Mouse (Mus musculus): ENCODE measurements at regions not wholly inside any gene's neighbourhood (a gene's known extent, or its start where the extent isn't known, plus 50 kb on each side); places are given as distances from the start of the nearest gene placed in this dataset.

DNA sequence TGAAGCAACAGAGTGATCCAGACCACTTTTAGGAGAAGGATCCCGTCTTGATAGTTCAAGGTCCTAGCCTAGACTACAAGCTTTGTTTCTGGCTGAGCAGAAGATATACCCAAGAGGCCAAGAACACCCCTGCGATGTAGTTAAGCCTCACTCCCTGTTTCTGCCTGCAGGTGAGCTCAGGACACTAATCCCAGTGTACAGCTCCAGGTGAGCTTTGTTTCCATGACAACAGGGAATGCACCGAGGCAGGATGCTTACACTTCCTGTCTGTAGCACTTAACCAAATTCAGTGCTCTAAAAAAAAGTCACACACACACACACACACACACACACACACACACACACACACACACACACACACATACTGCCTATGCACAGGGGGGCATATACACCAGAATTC lies 230.7 kb downstream of the Ajap1 start:
- no peak overlapping the region for H3K4me3 ChIP-seq (replicated peaks; ENCODE audit: low read length)
- H3K27ac ChIP-seq (ENCODE audit: low read length): no peak overlapping the region
- H3K9ac ChIP-seq (replicated peaks; ENCODE audit: low read depth, low read length): no peak overlapping the region
- 64% methylated on average over 3 of the region's 3 CpGs for WGBS
- no peaks in the 10 kb centered on the region for H3K9me3 ChIP-seq (ENCODE audit: control insufficient read depth, low read length)
- H3K4me1 ChIP-seq (replicated peaks; ENCODE audit: control insufficient read depth, insufficient read depth, low read length): 0 out of 2 replicates have a peak, but pooled peaks cover 2% of the 10 kb centered on the region
- no peaks in the 10 kb centered on the region for H3K27me3 ChIP-seq (replicated peaks; ENCODE audit: control insufficient read depth, insufficient read depth, low read length)
- no peaks in the 10 kb centered on the region for H3K36me3 ChIP-seq (ENCODE audit: control insufficient read depth, insufficient read depth)
- ATAC-seq: no peak
- H3K4me2 ChIP-seq (ENCODE audit: low read length): no peak overlapping the region

DNA sequence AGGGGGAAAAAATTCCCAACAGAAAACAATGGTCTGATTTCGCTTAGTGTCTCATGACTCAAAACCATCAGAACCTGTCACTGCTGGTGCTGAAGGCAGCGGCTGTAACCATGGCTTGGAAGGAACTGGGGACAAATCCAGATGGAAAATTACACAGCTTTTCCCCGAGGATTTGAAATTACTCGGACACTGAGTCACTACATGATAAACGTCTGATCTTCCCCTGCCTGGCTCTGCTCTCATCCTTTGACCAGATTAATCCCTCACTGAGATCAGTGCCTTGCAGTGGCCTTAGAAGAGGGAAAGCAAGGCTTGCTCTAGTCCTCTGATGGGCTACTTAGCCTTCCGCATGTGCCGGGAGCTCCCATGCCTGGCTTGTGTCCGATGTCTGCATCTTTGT lies 231.3 kb downstream of the Ajap1 start:
- no peak overlapping the region for H3K27ac ChIP-seq (ENCODE audit: low read length)
- H3K36me3 ChIP-seq (ENCODE audit: control insufficient read depth, insufficient read depth): no peaks in the 10 kb centered on the region
- no peak overlapping the region for H3K4me3 ChIP-seq (replicated peaks; ENCODE audit: low read length)
- WGBS: 43% methylated on average over 8 of the region's 8 CpGs
- H3K4me1 ChIP-seq (replicated peaks; ENCODE audit: control insufficient read depth, insufficient read depth, low read length): 0 out of 2 replicates have a peak, but pooled peaks cover 2% of the 10 kb centered on the region
- no peak overlapping the region for H3K9ac ChIP-seq (replicated peaks; ENCODE audit: low read depth, low read length)
- no peaks in the 10 kb centered on the region for H3K27me3 ChIP-seq (replicated peaks; ENCODE audit: control insufficient read depth, insufficient read depth, low read length)
- H3K4me2 ChIP-seq (ENCODE audit: low read length): no peak overlapping the region
- no peaks in the 10 kb centered on the region for H3K9me3 ChIP-seq (ENCODE audit: control insufficient read depth, low read length)
- ATAC-seq: no peak

GRCm38 (mm10) chr4:153236680-153237079 lies 245.9 kb downstream of the Ajap1 start:
- no peak overlapping the region for H3K9ac ChIP-seq (replicated peaks; ENCODE audit: low read depth, low read length)
- ATAC-seq: no peak
- 0 out of 2 replicates have a peak, but pooled peaks cover 3% of the 10 kb centered on the region for H3K4me1 ChIP-seq (replicated peaks; ENCODE audit: control insufficient read depth, insufficient read depth, low read length)
- no peak overlapping the region for H3K4me3 ChIP-seq (replicated peaks; ENCODE audit: low read length)
- no peak overlapping the region for H3K4me2 ChIP-seq (ENCODE audit: low read length)
- H3K27me3 ChIP-seq (replicated peaks; ENCODE audit: control insufficient read depth, insufficient read depth, low read length): peaks cover 6% of the 10 kb centered on the region
- no peaks in the 10 kb centered on the region for H3K36me3 ChIP-seq (ENCODE audit: control insufficient read depth, insufficient read depth)
- no peak overlapping the region for H3K27ac ChIP-seq (ENCODE audit: low read length)
- WGBS: 6% methylated on average over 12 of the region's 12 CpGs
- 0 out of 2 replicates have a peak, but pooled peaks cover 2% of the 10 kb centered on the region for H3K9me3 ChIP-seq (ENCODE audit: control insufficient read depth, low read length)

- Histone ChIP-seq H3K36me3 (ENCODE audit: control insufficient read depth, insufficient read depth) (no peaks in the 10 kb centered on the region), H3K9ac (replicated peaks; ENCODE audit: low read depth, low read length) (no peak overlapping the region), H3K27me3 (replicated peaks; ENCODE audit: control insufficient read depth, insufficient read depth, low read length) (peaks cover 6% of the 10 kb centered on the region), H3K9me3 (ENCODE audit: control insufficient read depth, low read length) (0 out of 2 replicates have a peak, but pooled peaks cover 2% of the 10 kb centered on the region), H3K4me2 (ENCODE audit: low read length) (no peak overlapping the region), H3K4me3 (replicated peaks; ENCODE audit: low read length) (no peak overlapping the region), H3K4me1 (replicated peaks; ENCODE audit: control insufficient read depth, insufficient read depth, low read length) (0 out of 2 replicates have a peak, but pooled peaks cover 3% of the 10 kb centered on the region), H3K27ac (ENCODE audit: low read length) (no peak overlapping the region)
- no peak for ATAC-seq
- 69% methylated on average over 5 of the region's 5 CpGs for WGBS
Measured at GRCm38 (mm10) chr4:153233762-153234161, 248.8 kb downstream of the Ajap1 start.

GRCm38 (mm10) chr4:153229221-153229620 lies 253.4 kb downstream of the Ajap1 start:
- no peak overlapping the region for H3K4me3 ChIP-seq (replicated peaks; ENCODE audit: low read length)
- 0 out of 2 replicates have a peak, but pooled peaks cover 2% of the 10 kb centered on the region for H3K9me3 ChIP-seq (ENCODE audit: control insufficient read depth, low read length)
- no peak overlapping the region for H3K4me2 ChIP-seq (ENCODE audit: low read length)
- ATAC-seq: no peak
- no peak overlapping the region for H3K9ac ChIP-seq (replicated peaks; ENCODE audit: low read depth, low read length)
- WGBS: 67% methylated on average over 5 of the region's 5 CpGs
- H3K27me3 ChIP-seq (replicated peaks; ENCODE audit: control insufficient read depth, insufficient read depth, low read length): peaks cover 7% of the 10 kb centered on the region
- H3K36me3 ChIP-seq (ENCODE audit: control insufficient read depth, insufficient read depth): no peaks in the 10 kb centered on the region
- peaks cover 7% of the 10 kb centered on the region for H3K4me1 ChIP-seq (replicated peaks; ENCODE audit: control insufficient read depth, insufficient read depth, low read length)
- H3K27ac ChIP-seq (ENCODE audit: low read length): no peak overlapping the region

GRCm38 (mm10) chr4:153227680-153228420 lies 254.8 kb downstream of the Ajap1 start:
- Histone ChIP-seq H3K27ac (ENCODE audit: low read length) (no peak overlapping the region), H3K4me1 (replicated peaks; ENCODE audit: control insufficient read depth, insufficient read depth, low read length) (peaks cover 7% of the 10 kb centered on the region), H3K9ac (replicated peaks; ENCODE audit: low read depth, low read length) (no peak overlapping the region), H3K9me3 (ENCODE audit: control insufficient read depth, low read length) (0 out of 2 replicates have a peak, but pooled peaks cover 2% of the 10 kb centered on the region), H3K36me3 (ENCODE audit: control insufficient read depth, insufficient read depth) (no peaks in the 10 kb centered on the region), H3K4me2 (ENCODE audit: low read length) (no peak overlapping the region), H3K4me3 (replicated peaks; ENCODE audit: low read length) (no peak overlapping the region), H3K27me3 (replicated peaks; ENCODE audit: control insufficient read depth, insufficient read depth, low read length) (peaks cover 7% of the 10 kb centered on the region)
- 87% methylated on average over 13 of the region's 13 CpGs for WGBS
- no peak for ATAC-seq

GRCm38 (mm10) chr4:153224618-153225177 lies 257.9 kb downstream of the Ajap1 start:
- H3K36me3 ChIP-seq (ENCODE audit: control insufficient read depth, insufficient read depth): no peaks in the 10 kb centered on the region
- WGBS: 2% methylated on average over 6 of the region's 6 CpGs
- H3K4me3 ChIP-seq (replicated peaks; ENCODE audit: low read length): no peak overlapping the region
- no peak overlapping the region for H3K9ac ChIP-seq (replicated peaks; ENCODE audit: low read depth, low read length)
- H3K27me3 ChIP-seq (replicated peaks; ENCODE audit: control insufficient read depth, insufficient read depth, low read length): peaks cover 22% of the 10 kb centered on the region
- H3K27ac ChIP-seq (ENCODE audit: low read length): no peak overlapping the region
- H3K4me2 ChIP-seq (ENCODE audit: low read length): no peak overlapping the region
- no peaks in the 10 kb centered on the region for H3K9me3 ChIP-seq (ENCODE audit: control insufficient read depth, low read length)
- ATAC-seq: peak; percentile 96
- H3K4me1 ChIP-seq (replicated peaks; ENCODE audit: control insufficient read depth, insufficient read depth, low read length): peaks cover 7% of the 10 kb centered on the region

DNA sequence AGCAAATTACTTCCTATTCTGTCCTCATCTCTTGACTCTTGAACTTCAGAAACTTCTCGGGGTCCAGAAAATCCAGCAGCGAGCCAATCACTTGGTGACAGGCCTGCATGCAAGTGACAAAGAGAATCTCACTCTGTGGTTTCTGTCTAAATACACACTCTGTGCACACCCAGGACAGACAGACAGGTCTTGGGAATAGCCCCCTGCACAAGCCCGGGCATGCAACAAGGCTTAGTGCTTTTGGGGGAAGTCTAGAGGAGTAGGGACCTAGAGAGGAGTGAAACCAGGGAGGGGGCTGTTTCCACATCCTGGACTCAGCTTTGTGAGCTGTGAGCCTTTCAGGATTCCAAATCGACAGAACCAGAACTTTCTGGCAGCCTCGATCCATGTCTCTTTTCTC lies 259.6 kb downstream of the Ajap1 start:
- Histone ChIP-seq H3K27ac (ENCODE audit: low read length) (no peak overlapping the region), H3K9ac (replicated peaks; ENCODE audit: low read depth, low read length) (no peak overlapping the region), H3K36me3 (ENCODE audit: control insufficient read depth, insufficient read depth) (no peaks in the 10 kb centered on the region), H3K27me3 (replicated peaks; ENCODE audit: control insufficient read depth, insufficient read depth, low read length) (peaks cover 25% of the 10 kb centered on the region), H3K9me3 (ENCODE audit: control insufficient read depth, low read length) (no peaks in the 10 kb centered on the region), H3K4me2 (ENCODE audit: low read length) (no peak overlapping the region), H3K4me1 (replicated peaks; ENCODE audit: control insufficient read depth, insufficient read depth, low read length) (peaks cover 7% of the 10 kb centered on the region), H3K4me3 (replicated peaks; ENCODE audit: low read length) (no peak overlapping the region)
- no peak for ATAC-seq
- WGBS: 64% methylated on average over 5 of the region's 5 CpGs

GRCm38 (mm10) chr4:153220485-153220884 lies 262.1 kb downstream of the Ajap1 start:
- Histone ChIP-seq H3K27ac (ENCODE audit: low read length) (no peak overlapping the region), H3K4me1 (replicated peaks; ENCODE audit: control insufficient read depth, insufficient read depth, low read length) (peaks cover 7% of the 10 kb centered on the region), H3K4me2 (ENCODE audit: low read length) (no peak overlapping the region), H3K36me3 (ENCODE audit: control insufficient read depth, insufficient read depth) (no peaks in the 10 kb centered on the region), H3K27me3 (replicated peaks; ENCODE audit: control insufficient read depth, insufficient read depth, low read length) (peaks cover 29% of the 10 kb centered on the region), H3K4me3 (replicated peaks; ENCODE audit: low read length) (no peak overlapping the region), H3K9ac (replicated peaks; ENCODE audit: low read depth, low read length) (no peak overlapping the region), H3K9me3 (ENCODE audit: control insufficient read depth, low read length) (no peaks in the 10 kb centered on the region; the same call in 1 of the 2 replicates)
- no peak for ATAC-seq
- 37% methylated on average over 5 of the region's 6 CpGs for whole genome bisulfite sequencing

All from forebrain, embryonic 16.5 days (tissue).